In the genomic region with DNA sequence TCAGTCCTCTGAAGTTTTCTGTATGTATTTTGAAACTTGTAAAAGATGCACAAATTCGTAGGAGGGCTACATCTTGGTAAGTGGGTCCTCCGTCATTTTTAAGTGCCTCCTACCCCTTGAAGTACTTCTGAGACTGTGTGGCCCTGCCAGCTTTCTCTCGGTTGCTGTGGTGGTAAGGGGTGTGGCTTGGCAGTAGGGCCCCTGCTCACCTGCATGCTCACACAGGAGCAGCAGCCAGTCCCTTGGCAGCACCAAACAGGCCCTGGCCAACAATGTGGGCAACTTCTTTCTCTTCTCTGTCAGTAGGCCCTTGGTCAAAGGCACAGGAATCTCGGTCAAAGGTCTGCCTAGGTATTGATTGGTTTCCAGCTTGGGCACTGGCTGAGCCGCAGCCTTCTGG, we compare ENCODE assay signal across 12 mouse cellular contexts.
DNase-seq lines count a peak whose midpoint lies in the region; ATAC-seq and TF ChIP-seq lines count a peak whose summit lies in the region.
"Had no signal": no experiment of that assay in that cellular context is flagged by ENCODE, and none has a peak within 500 bp of the region (broad histone marks: within the 10 kb centered on the region; RNA-seq: fewer than 3 reads in every experiment).

No protein-coding gene starts in this region.

- TF ChIP-seq POLR2A in thymus, adult 2 months (IDR thresholded peaks at IDR 0.05; ENCODE audit: control insufficient read depth, extremely low read depth, insufficient read depth, low read length, poor library complexity): no peak

- no peaks in the 10 kb centered on the region for H3K36me3 ChIP-seq in forebrain, embryonic 12.5 days (replicated peaks)
- no peaks in the 10 kb centered on the region for H3K36me3 ChIP-seq in forebrain, embryonic 11.5 days (ENCODE audit: control insufficient read depth, insufficient read depth, low read length)
- no peaks in the 10 kb centered on the region for H3K36me3 ChIP-seq in thymus, adult 2 months (ENCODE audit: control insufficient read depth, insufficient read depth, low read length)
- H3K36me3 ChIP-seq: embryonic facial prominence, embryonic 13.5 days; hindbrain, embryonic 13.5 days; neural tube, embryonic 13.5 days had no signal

- no peak overlapping the region for H3K27ac ChIP-seq in forebrain, embryonic 12.5 days
- no peak overlapping the region for H3K27ac ChIP-seq in forebrain, embryonic 11.5 days (ENCODE audit: low read depth, low read length)
- no peak overlapping the region for H3K27ac ChIP-seq in thymus, adult 2 months (ENCODE audit: control insufficient read depth, insufficient read depth, low read length)
- H3K27ac ChIP-seq: embryonic facial prominence, embryonic 13.5 days; hindbrain, embryonic 13.5 days; neural tube, embryonic 13.5 days had no signal

- no peak overlapping the region for H3K4me3 ChIP-seq in forebrain, embryonic 12.5 days (replicated peaks)
- no peak overlapping the region for H3K4me3 ChIP-seq in forebrain, embryonic 11.5 days (ENCODE audit: low read depth, low read length)
- H3K4me3 ChIP-seq in thymus, adult 2 months (ENCODE audit: control insufficient read depth, insufficient read depth, low read length): no peak overlapping the region
- H3K4me3 ChIP-seq: embryonic facial prominence, embryonic 13.5 days; hindbrain, embryonic 13.5 days; neural tube, embryonic 13.5 days had no signal

- peaks cover 59% of the 10 kb centered on the region for H3K4me1 ChIP-seq in forebrain, embryonic 12.5 days
- H3K4me1 ChIP-seq in forebrain, embryonic 11.5 days (replicated peaks; ENCODE audit: control insufficient read depth, insufficient read depth, low read length): peaks cover 4% of the 10 kb centered on the region; the same call in 1 of the 2 replicates
- H3K4me1 ChIP-seq in thymus, adult 2 months (replicated peaks; ENCODE audit: control insufficient read depth, insufficient read depth, low read length): peaks cover 36% of the 10 kb centered on the region

- no peaks in the 10 kb centered on the region for H3K27me3 ChIP-seq in forebrain, embryonic 12.5 days
- H3K27me3 ChIP-seq in forebrain, embryonic 11.5 days (ENCODE audit: control insufficient read depth, insufficient read depth, low read length): no peaks in the 10 kb centered on the region
- H3K27me3 ChIP-seq in thymus, adult 2 months (ENCODE audit: control insufficient read depth, insufficient read depth, low read length): no peaks in the 10 kb centered on the region
- H3K27me3 ChIP-seq: embryonic facial prominence, embryonic 13.5 days; hindbrain, embryonic 13.5 days; neural tube, embryonic 13.5 days had no signal

- no peak for TF ChIP-seq CTCF in thymus, adult 2 months (IDR thresholded peaks at IDR 0.05; ENCODE audit: borderline replicate concordance, control insufficient read depth, extremely low read depth, insufficient read depth, low read length, poor library complexity)

- H3K4me2 ChIP-seq in forebrain, embryonic 12.5 days: no peak overlapping the region
- no peak overlapping the region for H3K4me2 ChIP-seq in forebrain, embryonic 11.5 days (ENCODE audit: low read depth, low read length, severe bottlenecking)
- H3K4me2 ChIP-seq: embryonic facial prominence, embryonic 13.5 days; hindbrain, embryonic 13.5 days; neural tube, embryonic 13.5 days had no signal

- DNase-seq in forebrain, embryonic 11.5 days (ENCODE audit: low spot score): no peak
- DNase-seq in thymus, adult 2 months: peak; percentile 37
- no peak for DNase-seq in thymus, adult 18-20 months
- peak; percentile 44 for DNase-seq in lung, postnatal 10 days
- no peak for DNase-seq in heart, postnatal 14 days
- DNase-seq in retina, embryonic 14.5 days (ENCODE audit: low spot score): no peak
- DNase-seq: gastrocnemius, postnatal 36 days had no signal

- intact Hi-C loops in heart, postnatal 14 days (cut with DNase I): no loop called here

- peak overlapping the region; percentile 1; the same call in 1 of the 2 replicates for H3K9ac ChIP-seq in forebrain, embryonic 12.5 days
- no peak overlapping the region for H3K9ac ChIP-seq in forebrain, embryonic 11.5 days (ENCODE audit: low read length)
- H3K9ac ChIP-seq: embryonic facial prominence, embryonic 13.5 days; hindbrain, embryonic 13.5 days; neural tube, embryonic 13.5 days had no signal

- no peaks in the 10 kb centered on the region for H3K9me3 ChIP-seq in forebrain, embryonic 12.5 days
- H3K9me3 ChIP-seq in forebrain, embryonic 11.5 days (ENCODE audit: control insufficient read depth, low read length): no peaks in the 10 kb centered on the region
- H3K9me3 ChIP-seq: embryonic facial prominence, embryonic 13.5 days; hindbrain, embryonic 13.5 days; neural tube, embryonic 13.5 days had no signal

- WGBS in forebrain, embryonic 12.5 days: 76% methylated on average over 5 of the region's 5 CpGs
- WGBS in forebrain, embryonic 11.5 days: 79% methylated on average over 5 of the region's 5 CpGs
- WGBS in thymus, adult 2 months: 35% methylated on average over 5 of the region's 5 CpGs

- no peak for ATAC-seq in forebrain, embryonic 12.5 days (ENCODE audit: low FRiP score)
- no peak for ATAC-seq in forebrain, embryonic 11.5 days (replicated peaks; ENCODE audit: low FRiP score)
- no peak for ATAC-seq in inflammation-experienced regulatory T-cells, adult 6 months

Comparison
In these comparisons a context has a peak if more than half of its experiments do, and no peak if none do; other contexts are left out.
1. DNase-seq: peak in thymus, adult 2 months (single experiment) and lung, postnatal 10 days (single experiment); none in forebrain, embryonic 11.5 days (single experiment), thymus, adult 18-20 months (0 of 2), heart, postnatal 14 days (0 of 2) and retina, embryonic 14.5 days (single experiment).